Comparison of ENCODE assay signal across 32 mouse cellular contexts in genomic region chr13:7721558-7721957, GRCm38 (mm10).
"Had no signal": no experiment of that assay in that cellular context is flagged by ENCODE, and none has a peak within 500 bp of the region (broad histone marks: within the 10 kb centered on the region; RNA-seq: fewer than 3 reads in every experiment).

No protein-coding gene starts in this region.

- H3K9me3 ChIP-seq: limb, embryonic 10.5 days; limb, embryonic 12.5 days; limb, embryonic 13.5 days; limb, embryonic 15.5 days; liver, embryonic 12.5 days; liver, embryonic 13.5 days; liver, embryonic 15.5 days; lung, embryonic 15.5 days; megakaryocyte, embryonic 14.5 days; midbrain, embryonic 10.5 days; midbrain, embryonic 12.5 days; midbrain, embryonic 13.5 days; midbrain, embryonic 15.5 days; neural tube, embryonic 12.5 days; neural tube, embryonic 13.5 days had no signal

- H3K27me3 ChIP-seq: limb, embryonic 12.5 days; limb, embryonic 13.5 days; limb, embryonic 15.5 days; liver, embryonic 12.5 days; liver, embryonic 13.5 days; liver, embryonic 15.5 days; lung, embryonic 15.5 days; megakaryocyte, embryonic 14.5 days; midbrain, embryonic 12.5 days; midbrain, embryonic 13.5 days; midbrain, embryonic 15.5 days; neural tube, embryonic 12.5 days; neural tube, embryonic 13.5 days had no signal

- H3K4me3 ChIP-seq: limb, embryonic 10.5 days; limb, embryonic 12.5 days; limb, embryonic 13.5 days; limb, embryonic 15.5 days; liver, embryonic 12.5 days; liver, embryonic 13.5 days; liver, embryonic 15.5 days; lung, embryonic 15.5 days; megakaryocyte, embryonic 14.5 days; midbrain, embryonic 10.5 days; midbrain, embryonic 12.5 days; midbrain, embryonic 13.5 days; midbrain, embryonic 15.5 days; myocyte; neural tube, embryonic 12.5 days; neural tube, embryonic 13.5 days had no signal

- H3K36me3 ChIP-seq: limb, embryonic 10.5 days; limb, embryonic 12.5 days; limb, embryonic 13.5 days; limb, embryonic 15.5 days; liver, embryonic 12.5 days; liver, embryonic 13.5 days; liver, embryonic 15.5 days; lung, embryonic 15.5 days; midbrain, embryonic 10.5 days; midbrain, embryonic 12.5 days; midbrain, embryonic 13.5 days; midbrain, embryonic 15.5 days; neural tube, embryonic 12.5 days; neural tube, embryonic 13.5 days had no signal

- H3K27ac ChIP-seq: limb, embryonic 10.5 days; limb, embryonic 12.5 days; limb, embryonic 13.5 days; limb, embryonic 15.5 days; liver, embryonic 12.5 days; liver, embryonic 13.5 days; liver, embryonic 14.5 days; liver, embryonic 15.5 days; lung, embryonic 15.5 days; macrophage; midbrain, embryonic 10.5 days; midbrain, embryonic 12.5 days; midbrain, embryonic 13.5 days; midbrain, embryonic 15.5 days; neural tube, embryonic 12.5 days; neural tube, embryonic 13.5 days had no signal

- H3K9ac ChIP-seq: limb, embryonic 12.5 days; limb, embryonic 13.5 days; limb, embryonic 15.5 days; liver, embryonic 12.5 days; liver, embryonic 13.5 days; liver, embryonic 14.5 days; liver, embryonic 15.5 days; liver, postnatal 0 days; lung, embryonic 14.5 days; lung, embryonic 15.5 days; midbrain, embryonic 12.5 days; midbrain, embryonic 13.5 days; midbrain, embryonic 15.5 days; neural tube, embryonic 12.5 days; neural tube, embryonic 13.5 days had no signal

- DNase-seq: left cerebral cortex, postnatal 4 days; liver; liver, embryonic 13.5 days; liver, postnatal 0 days; lung, adult 18-20 months; lung, adult 2 months; lung, embryonic 14.5 days; lung, postnatal 10 days; lung, postnatal 14 days; lung, postnatal 36 days; midbrain, embryonic 14.5 days had no signal

- H3K4me2 ChIP-seq: limb, embryonic 12.5 days; limb, embryonic 13.5 days; limb, embryonic 15.5 days; liver, embryonic 11.5 days; liver, embryonic 12.5 days; liver, embryonic 13.5 days; liver, embryonic 15.5 days; lung, embryonic 14.5 days; lung, embryonic 15.5 days; midbrain, embryonic 11.5 days; midbrain, embryonic 12.5 days; midbrain, embryonic 13.5 days; midbrain, embryonic 15.5 days; neural tube, embryonic 12.5 days; neural tube, embryonic 13.5 days had no signal

- ATAC-seq: liver, embryonic 12.5 days; liver, postnatal 0 days; lung, postnatal 0 days; midbrain, embryonic 13.5 days; midbrain, embryonic 15.5 days; midbrain, embryonic 16.5 days had no signal

- H3K4me1 ChIP-seq: limb, embryonic 10.5 days; limb, embryonic 12.5 days; limb, embryonic 13.5 days; limb, embryonic 15.5 days; liver, embryonic 12.5 days; liver, embryonic 13.5 days; liver, embryonic 15.5 days; lung, embryonic 15.5 days; megakaryocyte, embryonic 14.5 days; midbrain, embryonic 10.5 days; midbrain, embryonic 12.5 days; midbrain, embryonic 13.5 days; midbrain, embryonic 15.5 days; neural tube, embryonic 12.5 days; neural tube, embryonic 13.5 days had no signal
